Comparison of ENCODE assay signal across 8 mouse cellular contexts in genomic region chr2:130176820-130177219, GRCm38 (mm10). TPM values are rescaled to one million over a fixed set of nuclear protein-coding genes. Genes with fewer than 3 reads are reported as not detected.
DNase-seq lines count a peak whose midpoint lies in the region; ATAC-seq and TF ChIP-seq lines count a peak whose summit lies in the region.

No protein-coding gene starts in this region.

- peaks cover 64% of the 10 kb centered on the region for H3K79me2 ChIP-seq in C2C12 (ENCODE audit: control insufficient read depth, insufficient read depth)

- H3K4me3 ChIP-seq in C2C12 (ENCODE audit: insufficient read depth, poor library complexity, severe bottlenecking) = no peak overlapping the region
- peak overlapping the region in 1 of 2 experiments; percentile 3; a peak in 1 of 4 replicates for H3K4me3 ChIP-seq in ES-E14 (ENCODE audit: insufficient read depth in 1 of 2, low read depth in 1 of 2, low read length in 2 of 2, poor library complexity in 1 of 2, severe bottlenecking in 1 of 2)
- H3K4me3 ChIP-seq in heart, embryonic 14.5 days (ENCODE audit: control insufficient read depth in 1 of 2, insufficient read depth in 1 of 2, low read depth in 1 of 2, low read length in 2 of 2) = peak overlapping the region in 1 of 2 experiments; percentile 1; a peak in 1 of 4 replicates
- peak overlapping the region; percentile 36 to 100 for H3K4me3 ChIP-seq in liver, embryonic 14.5 days (ENCODE audit: insufficient read depth in 1 of 2, low read depth in 2 of 2, low read length in 2 of 2)

- peak overlapping the region; percentile 39; the same call in 1 of the 2 replicates for H3K9ac ChIP-seq in ES-E14 (ENCODE audit: insufficient read depth, low read depth, low read length, poor library complexity, severe bottlenecking)
- peak overlapping the region; percentile 100; the same call in 1 of the 2 replicates for H3K9ac ChIP-seq in heart, embryonic 14.5 days (ENCODE audit: low read length)
- H3K9ac ChIP-seq in liver, embryonic 14.5 days (replicated peaks) = no peak overlapping the region; the same call in 1 of the 2 replicates

- H3K36me3 ChIP-seq in C2C12 (ENCODE audit: control insufficient read depth, insufficient read depth) = peaks cover 62% of the 10 kb centered on the region
- H3K36me3 ChIP-seq in ES-E14 (ENCODE audit: control insufficient read depth, insufficient read depth, low read length, poor library complexity, severe bottlenecking) = peaks cover 36% of the 10 kb centered on the region
- H3K36me3 ChIP-seq in heart, embryonic 14.5 days (ENCODE audit: control insufficient read depth, insufficient read depth, low read length) = peaks cover 52% of the 10 kb centered on the region
- peaks cover 54% of the 10 kb centered on the region for H3K36me3 ChIP-seq in liver, embryonic 14.5 days (replicated peaks; ENCODE audit: control insufficient read depth, insufficient read depth, low read depth)

- H3K4me2 ChIP-seq in heart, embryonic 14.5 days (ENCODE audit: low read length) = peak overlapping the region; percentile 87
- H3K4me2 ChIP-seq in liver, embryonic 14.5 days (ENCODE audit: low read depth) = peak overlapping the region; percentile 98

- 67% methylated on average over 8 of the region's 8 CpGs for WGBS in heart, embryonic 14.5 days
- WGBS in liver, embryonic 14.5 days (ENCODE audit: insufficient replicate concordance) = 51% methylated on average over 8 of the region's 8 CpGs

- peak overlapping the region; percentile 44 for H3ac ChIP-seq in C2C12 (ENCODE audit: control insufficient read depth, insufficient read length, low read depth)

- no peak for TF ChIP-seq EP300 in liver, embryonic 14.5 days (IDR thresholded peaks at IDR 0.05; ENCODE audit: low read depth)

- intact Hi-C loops in left cerebral cortex, postnatal 4 days (cut with DNase I) = no loop called here

- no peak overlapping the region for H3K27ac ChIP-seq in ES-E14 (ENCODE audit: insufficient read depth, low read depth, low read length, poor library complexity, severe bottlenecking)
- H3K27ac ChIP-seq in heart, embryonic 14.5 days (replicated peaks in 1 of 2; ENCODE audit: control insufficient read depth in 1 of 2, insufficient read depth in 1 of 2, low read depth in 2 of 2, low read length in 2 of 2) = no peak overlapping the region
- H3K27ac ChIP-seq in liver, embryonic 14.5 days = no peak overlapping the region

- TF ChIP-seq CTCF in C2C12 (IDR thresholded peaks at IDR 0.05; ENCODE audit: control insufficient read depth, insufficient read depth, insufficient read length) = no peak
- TF ChIP-seq CTCF in liver, embryonic 14.5 days (IDR thresholded peaks at IDR 0.05; ENCODE audit: low read depth) = no peak

- H3K79me3 ChIP-seq in C2C12 (ENCODE audit: low read depth) = peaks cover 38% of the 10 kb centered on the region

- H3K9me3 ChIP-seq in ES-E14 (ENCODE audit: control insufficient read depth, insufficient read depth, low read depth, low read length) = no peaks in the 10 kb centered on the region
- no peaks in the 10 kb centered on the region for H3K9me3 ChIP-seq in heart, embryonic 14.5 days (ENCODE audit: control insufficient read depth, low read length)
- no peaks in the 10 kb centered on the region for H3K9me3 ChIP-seq in liver, embryonic 14.5 days (ENCODE audit: control insufficient read depth, low read length)

- ATAC-seq in heart, embryonic 14.5 days (ENCODE audit: insufficient number of reproducible peaks, insufficient read depth, low FRiP score, low read depth) = no peak
- no peak for ATAC-seq in liver, embryonic 14.5 days (ENCODE audit: insufficient read depth)
- ATAC-seq in inflammation-experienced regulatory T-cells, adult 6 months = no peak

- in situ Hi-C loops in ES-E14 (cut with MboI; ENCODE audit: low sequenced_read_pairs in 2 of 2, unreplicated experiment in 2 of 2) = no loop called here

- H3K27me3 ChIP-seq in C2C12 (ENCODE audit: control insufficient read depth, insufficient read depth, insufficient read length) = no peaks in the 10 kb centered on the region
- no peaks in the 10 kb centered on the region for H3K27me3 ChIP-seq in heart, embryonic 14.5 days (ENCODE audit: control insufficient read depth, insufficient read depth, low read length)
- no peaks in the 10 kb centered on the region for H3K27me3 ChIP-seq in liver, embryonic 14.5 days (ENCODE audit: control insufficient read depth, insufficient read depth, low read length)

- DNase-seq in ES-E14 (ENCODE audit: low read depth, low spot score) = no peak
- no peak for DNase-seq in liver, embryonic 14.5 days (ENCODE audit: low read depth in 3 of 3, low spot score in 3 of 3)
- no peak for DNase-seq in spleen, postnatal 14 days (ENCODE audit: low spot score in 2 of 2)
- no peak for DNase-seq in left cerebral cortex, postnatal 4 days
- DNase-seq in spleen, postnatal 10 days (ENCODE audit: low spot score in 2 of 2) = no peak

- H3K4me1 ChIP-seq in ES-E14 (ENCODE audit: control insufficient read depth in 2 of 2, insufficient read depth in 2 of 2, low read length in 2 of 2, poor library complexity in 1 of 2) = peaks cover 1 to 8% of the 10 kb centered on the region in 2 experiments; a peak in 1 of 4 replicates
- H3K4me1 ChIP-seq in heart, embryonic 14.5 days (ENCODE audit: control insufficient read depth in 2 of 2, insufficient read depth in 2 of 2, low read length in 2 of 2) = peaks cover 3 to 20% of the 10 kb centered on the region in 2 experiments
- H3K4me1 ChIP-seq in liver, embryonic 14.5 days (replicated peaks; ENCODE audit: control insufficient read depth in 2 of 2, insufficient read depth in 2 of 2, low read length in 1 of 2) = peaks cover 9 to 13% of the 10 kb centered on the region in 2 experiments

TF ChIP-seq in C2C12, 6 proteins besides CTCF, POLR2A, EP300 and RAD21:
- TF ChIP-seq MYOD1 (IDR thresholded peaks at IDR 0.05; ENCODE audit: control insufficient read depth, insufficient read length, low read depth) (no peak), MAX (IDR thresholded peaks at IDR 0.05) (no peak), FOSL1 (IDR thresholded peaks at IDR 0.05; ENCODE audit: insufficient read depth, low read length, poor library complexity, severe bottlenecking) (no peak), USF1 (IDR thresholded peaks at IDR 0.05; ENCODE audit: low read depth) (no peak), CEBPB (IDR thresholded peaks at IDR 0.05; ENCODE audit: low read depth) (no peak), MYOG (IDR thresholded peaks at IDR 0.05; ENCODE audit: control insufficient read depth, extremely low read depth, insufficient read length) (no peak)

TF ChIP-seq in ES-E14, 5 proteins besides CTCF, POLR2A, EP300 and RAD21:
- no peak for TF ChIP-seq CHD2 (IDR thresholded peaks at IDR 0.05; ENCODE audit: low read depth, low read length)
TF ChIP-seq in ES-E14: peak in this region for 0.

RNA-seq across cellular contexts. Expression of gene Snrpb, which starts 2.4 kb away (rescaled TPM):
- 585 TPM for polyA plus RNA-seq in C2C12 (2012; fragmentation: generic; extraction: Trizol)
- total RNA-seq in ES-E14 (2012; rRNA removed) = 278 and 339 TPM in 2 replicates
- polyA plus RNA-seq in heart, embryonic 14.5 days (2014; fragmentation: Nextera tagmentation; extraction: Ambion mirVana) = 414 and 435 TPM in 2 replicates
- 168 and 185 TPM in 2 replicates for polyA plus RNA-seq in liver, embryonic 14.5 days (2012; rRNA removed)
- polyA plus RNA-seq in liver, embryonic 14.5 days (2014; fragmentation: Nextera tagmentation; extraction: Ambion mirVana) = 292 and 318 TPM in 2 replicates
- 100 to 1,000 TPM; 131 to 148 TPM for total RNA-seq in left cerebral cortex, postnatal 4 days (2021)
- 100 to 1,000 TPM; 297 to 418 (median 316) TPM for polyA plus RNA-seq in inflammation-experienced regulatory T-cells, adult 6 months (2017; shearing (Covaris generic))

RNA-seq across cellular contexts. Expression of gene Tmc2, which starts 18.2 kb away (rescaled TPM):
- polyA plus RNA-seq in C2C12 (2012; fragmentation: generic; extraction: Trizol) = not detected
- 0.09 and 0.16 TPM in 2 replicates for total RNA-seq in ES-E14 (2012; rRNA removed)
- not detected in 2 replicates for polyA plus RNA-seq in heart, embryonic 14.5 days (2014; fragmentation: Nextera tagmentation; extraction: Ambion mirVana)
- not detected in 2 replicates for polyA plus RNA-seq in liver, embryonic 14.5 days (2012; rRNA removed)
- polyA plus RNA-seq in liver, embryonic 14.5 days (2014; fragmentation: Nextera tagmentation; extraction: Ambion mirVana) = not detected in 2 replicates
- total RNA-seq in left cerebral cortex, postnatal 4 days (2021) = not detected
- polyA plus RNA-seq in inflammation-experienced regulatory T-cells, adult 6 months (2017; shearing (Covaris generic)) = not detected
